In genomic region chr6:128734896-128735295, GRCm38 (mm10) we compare ENCODE assay signal across 32 mouse cellular contexts. TPM values are rescaled to one million over a fixed set of nuclear protein-coding genes. Genes with fewer than 3 reads are reported as not detected.
DNase-seq lines count a peak whose midpoint lies in the region; ATAC-seq and TF ChIP-seq lines count a peak whose summit lies in the region.
"Had no signal": no experiment of that assay in that cellular context is flagged by ENCODE, and none has a peak within 500 bp of the region (broad histone marks: within the 10 kb centered on the region; RNA-seq: fewer than 3 reads in every experiment).

No protein-coding gene starts in this region.

- H3K4me1 ChIP-seq in kidney, embryonic 14.5 days (ENCODE audit: control insufficient read depth, insufficient read depth, low read length) = no peaks in the 10 kb centered on the region
- no peaks in the 10 kb centered on the region for H3K4me1 ChIP-seq in limb, embryonic 14.5 days (ENCODE audit: control insufficient read depth, insufficient read depth, low read length)
- H3K4me1 ChIP-seq in limb, embryonic 10.5 days = 0 out of 2 replicates have a peak, but pooled peaks cover 4% of the 10 kb centered on the region
- H3K4me1 ChIP-seq: hindbrain, embryonic 10.5 days; hindbrain, embryonic 15.5 days; liver, embryonic 15.5 days; lung, embryonic 15.5 days; midbrain, embryonic 12.5 days had no signal

- H3K9ac ChIP-seq in kidney, embryonic 14.5 days (ENCODE audit: low read depth, low read length) = no peak overlapping the region
- H3K9ac ChIP-seq in limb, embryonic 14.5 days (ENCODE audit: low read depth, low read length, severe bottlenecking) = no peak overlapping the region
- H3K9ac ChIP-seq: hindbrain, embryonic 15.5 days; liver, embryonic 15.5 days; lung, embryonic 15.5 days; midbrain, embryonic 12.5 days had no signal

- no peak overlapping the region for H3K4me3 ChIP-seq in kidney, embryonic 14.5 days (ENCODE audit: low read length)
- no peak overlapping the region for H3K4me3 ChIP-seq in limb, embryonic 14.5 days (replicated peaks; ENCODE audit: low read length)
- no peak overlapping the region for H3K4me3 ChIP-seq in limb, embryonic 10.5 days
- H3K4me3 ChIP-seq: erythroblast, embryonic 14.5 days; hindbrain, embryonic 10.5 days; hindbrain, embryonic 15.5 days; liver, embryonic 15.5 days; lung, embryonic 15.5 days; midbrain, embryonic 12.5 days had no signal

- no peak overlapping the region for H3K27ac ChIP-seq in kidney, embryonic 14.5 days (ENCODE audit: low read depth, low read length)
- no peak overlapping the region for H3K27ac ChIP-seq in limb, embryonic 14.5 days (replicated peaks; ENCODE audit: low read depth, low read length)
- no peak overlapping the region for H3K27ac ChIP-seq in limb, embryonic 10.5 days
- H3K27ac ChIP-seq: hindbrain, embryonic 10.5 days; hindbrain, embryonic 15.5 days; liver, embryonic 15.5 days; lung, embryonic 15.5 days; midbrain, embryonic 12.5 days had no signal

- H3K9me3 ChIP-seq in kidney, embryonic 14.5 days (ENCODE audit: control insufficient read depth, low read length) = no peaks in the 10 kb centered on the region
- no peaks in the 10 kb centered on the region for H3K9me3 ChIP-seq in limb, embryonic 14.5 days (ENCODE audit: control insufficient read depth, low read length)
- no peaks in the 10 kb centered on the region for H3K9me3 ChIP-seq in limb, embryonic 10.5 days (replicated peaks)
- H3K9me3 ChIP-seq: hindbrain, embryonic 10.5 days; hindbrain, embryonic 15.5 days; liver, embryonic 15.5 days; lung, embryonic 15.5 days; midbrain, embryonic 12.5 days had no signal

- H3K4me2 ChIP-seq in kidney, embryonic 14.5 days (replicated peaks; ENCODE audit: low read depth, low read length) = no peak overlapping the region
- H3K4me2 ChIP-seq in limb, embryonic 14.5 days (replicated peaks; ENCODE audit: low read depth, low read length, severe bottlenecking) = no peak overlapping the region
- H3K4me2 ChIP-seq: hindbrain, embryonic 15.5 days; liver, embryonic 15.5 days; lung, embryonic 15.5 days; midbrain, embryonic 12.5 days had no signal

- H3K27me3 ChIP-seq in kidney, embryonic 14.5 days (ENCODE audit: control insufficient read depth, insufficient read depth, low read length) = no peaks in the 10 kb centered on the region
- H3K27me3 ChIP-seq in limb, embryonic 14.5 days (ENCODE audit: control insufficient read depth, insufficient read depth, low read length) = no peaks in the 10 kb centered on the region
- H3K27me3 ChIP-seq in limb, embryonic 10.5 days (ENCODE audit: low read depth, poor library complexity, severe bottlenecking) = no peaks in the 10 kb centered on the region
- H3K27me3 ChIP-seq: hindbrain, embryonic 15.5 days; liver, embryonic 15.5 days; lung, embryonic 15.5 days; midbrain, embryonic 12.5 days had no signal

- ATAC-seq in kidney, embryonic 14.5 days (ENCODE audit: low FRiP score, low TSS enrichment) = peak; percentile 83
- no peak for ATAC-seq in limb, embryonic 14.5 days (ENCODE audit: low FRiP score, low read depth)
- ATAC-seq: CD4-positive, CD25-positive, alpha-beta regulatory T cell, adult 4 months; forebrain, embryonic 16.5 days; inflammation-experienced regulatory T-cells, adult 6 months had no signal

- no peak for DNase-seq in kidney, adult 9 months
- DNase-seq in limb, embryonic 14.5 days (ENCODE audit: low spot score) = peak; percentile 8
- DNase-seq in limb, embryonic 10.5 days (ENCODE audit: low spot score) = no peak
- peak; percentile 56 for DNase-seq in ES-CJ7 (ENCODE audit: low read depth, low spot score)
- peak; percentile 19 for DNase-seq in mesoderm, embryonic 11.5 days (ENCODE audit: low read depth, low spot score)
- no peak for DNase-seq in retina, embryonic 14.5 days (ENCODE audit: low spot score)
- no peak for DNase-seq in cerebellum, postnatal 10 days
- DNase-seq: adrenal gland, postnatal 14 days; cerebellum, adult 18-20 months; cerebellum, postnatal 25 days; heart, postnatal 14 days; kidney, adult 2 months; layer of hippocampus, adult 9-11 months; right cerebral cortex, postnatal 4 days had no signal

- no peak for TF ChIP-seq POLR2A in limb, embryonic 14.5 days (IDR thresholded peaks at IDR 0.05; ENCODE audit: borderline replicate concordance, extremely low read depth, insufficient read depth, insufficient read length)

- no peaks in the 10 kb centered on the region for H3K36me3 ChIP-seq in kidney, embryonic 14.5 days (ENCODE audit: control insufficient read depth, insufficient read depth, low read length)
- H3K36me3 ChIP-seq in limb, embryonic 14.5 days (ENCODE audit: control insufficient read depth, insufficient read depth, low read length) = no peaks in the 10 kb centered on the region
- H3K36me3 ChIP-seq in limb, embryonic 10.5 days = no peaks in the 10 kb centered on the region
- H3K36me3 ChIP-seq: G1E; hindbrain, embryonic 10.5 days; hindbrain, embryonic 15.5 days; liver, embryonic 15.5 days; lung, embryonic 15.5 days; midbrain, embryonic 12.5 days had no signal

RNA-seq across cellular contexts. Expression of gene Klrb1, which starts 12.0 kb away (rescaled TPM):
- not detected in 2 replicates for polyA plus RNA-seq in kidney, embryonic 14.5 days (2014; fragmentation: Nextera tagmentation; extraction: Ambion mirVana)
- polyA plus RNA-seq in limb, embryonic 14.5 days (2012; rRNA removed) = not detected in 2 replicates
- not detected in 2 replicates for polyA plus RNA-seq in limb, embryonic 14.5 days (2014; fragmentation: Nextera tagmentation; extraction: Ambion mirVana)
- polyA plus RNA-seq in limb, embryonic 10.5 days (2016; fragmentation: Nextera tagmentation; extraction: Ambion mirVana) = not detected in 2 replicates
- polyA plus RNA-seq: CD4-positive, CD25-positive, alpha-beta regulatory T cell, adult 4 months; embryonic facial prominence, embryonic 14.5 days; erythroblast, embryonic 14.5 days; forebrain, embryonic 11.5 days; forebrain, embryonic 16.5 days; G1E; heart, embryonic 14.5 days; hindbrain, embryonic 10.5 days; inflammation-experienced regulatory T-cells, adult 6 months; kidney, adult 2 months; limb, embryonic 11.5 days; liver, adult 2 months; liver, embryonic 15.5 days; lung, embryonic 15.5 days; midbrain, embryonic 12.5 days; stomach, embryonic 14.5 days; thymus, postnatal 0 days had no signal

RNA-seq across cellular contexts. Expression of gene Klrb1c, which starts 54.1 kb away (rescaled TPM):
- 0.61 TPM in 1 of 2 replicates, not detected in the other for polyA plus RNA-seq in kidney, embryonic 14.5 days (2014; fragmentation: Nextera tagmentation; extraction: Ambion mirVana)
- polyA plus RNA-seq in limb, embryonic 14.5 days (2012; rRNA removed) = 0.15 TPM in 1 of 2 replicates, not detected in the other
- 0.14 TPM in 1 of 2 replicates, not detected in the other for polyA plus RNA-seq in limb, embryonic 14.5 days (2014; fragmentation: Nextera tagmentation; extraction: Ambion mirVana)
- not detected in 2 replicates for polyA plus RNA-seq in limb, embryonic 10.5 days (2016; fragmentation: Nextera tagmentation; extraction: Ambion mirVana)
- polyA plus RNA-seq: embryonic facial prominence, embryonic 14.5 days; erythroblast, embryonic 14.5 days; forebrain, embryonic 11.5 days; G1E; heart, embryonic 14.5 days; hindbrain, embryonic 10.5 days; hindbrain, embryonic 15.5 days; limb, embryonic 11.5 days; midbrain, embryonic 12.5 days; stomach, embryonic 14.5 days had no signal

Comparison
In these comparisons a context has a peak if more than half of its experiments do, and no peak if none do; other contexts are left out.
1. DNase-seq: peak in limb, embryonic 14.5 days (single experiment), ES-CJ7 (single experiment) and mesoderm, embryonic 11.5 days (single experiment); none in kidney, adult 9 months (single experiment), limb, embryonic 10.5 days (single experiment), retina, embryonic 14.5 days (single experiment) and cerebellum, postnatal 10 days (0 of 2).